Mouse (Mus musculus) frontal cortex, postnatal 36 days (tissue): ENCODE measurements around the gene Sfta2.
A peak's percentile ranks its signal among the peaks of the same experiment; 100 is the strongest.

Experiments
- DNase-seq, 2 experiments: peaks; one replicate each; pipeline ENCODE4 v3.0.0; 2022; ENCODE audit warnings: low spot score in 2 of 2

Sfta2 gene

DNA sequence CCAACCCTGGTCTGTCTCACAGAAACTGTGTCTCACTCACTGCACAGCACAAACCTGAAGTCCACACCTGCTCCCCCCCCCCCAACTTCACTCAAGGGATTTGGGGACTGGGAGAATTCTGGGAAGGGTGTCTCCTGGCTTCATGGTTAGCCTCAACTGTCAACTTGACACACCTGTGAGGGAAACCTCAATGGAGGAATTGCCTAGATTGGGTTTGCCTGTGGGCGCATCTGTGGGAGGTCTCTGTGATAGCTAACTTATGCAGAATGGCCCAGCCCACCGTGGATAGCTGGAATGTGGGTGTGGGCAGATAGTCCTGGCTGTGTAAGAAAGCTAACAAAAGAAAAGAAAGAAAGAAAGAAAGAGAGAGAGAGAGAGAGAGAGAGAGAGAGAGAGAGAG is at the start of gene Sfta2:
Gene Sfta2, plus strand, starts transcription at position 301 of the 400 bp plus-strand sequence.
- DNase-seq, result no peak

DNA sequence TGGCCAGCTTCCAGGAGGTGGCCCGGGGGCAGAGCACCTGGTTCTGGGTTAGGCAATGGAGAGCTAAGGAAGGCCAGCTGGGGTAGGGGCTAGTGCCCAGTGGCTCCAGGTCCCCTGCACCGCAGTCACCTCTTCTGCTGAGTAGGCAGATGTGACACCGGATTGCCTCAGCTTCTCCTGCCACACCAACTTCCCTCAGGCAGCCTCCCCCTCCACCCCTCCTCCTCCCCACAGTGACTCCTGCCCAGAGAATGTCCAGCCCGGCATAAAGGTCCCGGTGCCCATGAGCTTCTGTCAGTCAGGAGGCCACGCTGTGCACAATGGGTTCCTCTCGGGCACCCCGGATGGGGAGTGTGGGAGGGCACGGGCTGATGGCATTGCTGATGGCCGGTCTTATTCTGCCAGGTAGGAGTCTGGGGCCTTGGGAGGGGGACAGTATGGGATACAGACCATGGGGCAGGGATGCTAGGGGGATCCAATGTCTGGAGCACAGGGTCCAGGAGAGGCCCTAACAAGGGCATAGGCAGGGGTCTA is 49.4 kb upstream of the Sfta2 start, which contains the start of gene Cdsn:
Gene Cdsn, plus strand, starts transcription at position 248 of the 534 bp plus-strand sequence.
- no peak for DNase-seq

DNA sequence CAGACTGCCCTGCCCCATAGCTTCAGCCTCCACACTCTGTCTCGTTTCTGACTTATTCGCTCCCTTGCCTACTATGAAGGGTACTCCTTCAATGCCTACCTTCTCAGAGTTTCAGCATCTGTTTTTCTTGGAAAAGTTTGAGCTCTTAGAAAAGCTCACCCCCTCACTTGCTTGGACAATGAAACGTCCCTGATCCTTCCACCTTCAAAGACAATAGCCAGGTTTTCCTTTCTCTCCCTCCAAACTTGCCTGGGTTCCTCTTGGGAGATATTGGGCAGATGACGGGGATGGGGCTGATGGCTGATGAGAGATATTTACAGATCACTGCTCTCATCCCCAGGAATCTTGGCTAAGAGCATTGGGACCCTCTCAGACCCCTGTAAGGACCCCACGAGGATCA is 47.0 kb upstream of the Sfta2 start:
- DNase-seq, result no peak

DNA sequence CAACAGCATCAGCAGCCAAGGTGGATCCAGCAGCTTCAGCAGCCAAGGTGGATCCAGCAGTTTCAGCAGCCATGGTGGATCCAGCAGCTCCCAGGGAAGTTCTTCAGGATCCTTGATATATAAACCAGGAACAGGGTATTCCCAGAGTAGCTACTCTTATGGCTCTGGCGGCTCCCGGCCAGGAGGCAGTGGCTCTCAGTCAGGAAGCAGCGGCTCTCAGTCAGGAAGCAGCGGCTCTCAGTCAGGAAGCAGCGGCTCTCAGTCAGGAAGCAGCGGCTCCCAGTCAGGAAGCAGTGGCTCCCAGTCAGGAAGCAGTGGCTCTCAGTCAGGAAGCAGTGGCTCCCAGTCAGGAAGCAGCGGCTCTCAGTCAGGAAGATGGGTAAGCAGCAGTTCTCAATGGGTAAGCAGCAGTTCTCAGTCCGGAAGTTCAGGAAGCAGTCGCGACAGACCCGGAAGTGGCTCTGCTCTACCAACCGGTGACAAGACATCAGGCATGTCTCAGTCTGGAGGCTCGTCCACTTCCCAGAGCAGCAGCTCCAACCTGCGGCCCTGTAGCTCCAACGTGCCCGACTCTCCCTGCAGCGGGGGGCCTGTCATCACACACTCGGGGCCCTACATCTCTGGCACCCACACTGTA is 46.5 kb upstream of the Sfta2 start:
- no peak for DNase-seq

DNA sequence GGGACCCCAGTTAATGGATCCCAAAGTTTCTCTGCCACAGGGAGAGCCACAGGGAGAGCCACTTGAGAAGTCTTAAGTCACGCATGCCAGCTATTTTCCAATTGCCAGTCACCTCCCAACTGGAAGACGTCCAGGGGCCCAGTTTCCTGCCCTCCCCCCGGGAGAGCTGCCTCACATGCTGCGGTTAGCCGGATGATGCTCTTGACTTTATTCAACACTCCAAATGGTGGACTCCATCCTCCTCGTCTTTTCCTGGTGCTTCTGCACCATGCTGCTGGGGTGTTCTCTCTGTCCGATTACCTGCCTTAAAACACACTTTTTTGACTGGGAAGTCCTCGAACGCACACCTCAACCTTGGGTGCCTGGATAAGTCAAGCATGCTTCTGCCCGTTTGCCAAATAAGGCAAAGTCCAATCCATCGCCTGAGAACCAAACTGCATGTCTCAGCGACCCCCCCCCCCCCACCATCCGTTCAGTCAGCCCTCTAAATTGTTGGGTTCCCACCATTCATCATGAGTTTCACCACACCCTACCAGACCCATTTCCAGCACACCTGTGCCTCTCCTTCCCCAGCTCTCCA is 45.1 kb upstream of the Sfta2 start:
- no peak for DNase-seq

DNA sequence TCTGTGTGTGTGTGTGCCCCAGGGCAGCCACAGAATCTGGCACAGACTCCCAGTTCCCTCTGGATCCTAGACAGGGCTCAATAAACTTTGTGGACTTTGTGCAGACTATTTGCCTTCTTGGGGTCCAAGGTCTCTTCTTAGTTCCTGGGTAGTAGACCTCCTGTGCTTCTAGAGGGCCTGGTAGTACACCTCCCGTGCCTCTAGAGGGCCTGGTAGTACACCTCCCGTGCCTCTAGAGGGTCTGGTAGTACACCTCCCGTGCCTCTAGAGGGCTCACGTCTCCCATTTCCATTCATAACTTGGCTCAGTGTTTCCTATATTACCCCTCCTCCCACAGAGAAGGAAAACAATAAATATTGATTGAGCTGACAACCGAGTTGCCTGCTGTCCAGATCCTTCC is 44.5 kb upstream of the Sfta2 start:
- DNase-seq, result peak in 1 of 2 experiments; percentile 40

DNA sequence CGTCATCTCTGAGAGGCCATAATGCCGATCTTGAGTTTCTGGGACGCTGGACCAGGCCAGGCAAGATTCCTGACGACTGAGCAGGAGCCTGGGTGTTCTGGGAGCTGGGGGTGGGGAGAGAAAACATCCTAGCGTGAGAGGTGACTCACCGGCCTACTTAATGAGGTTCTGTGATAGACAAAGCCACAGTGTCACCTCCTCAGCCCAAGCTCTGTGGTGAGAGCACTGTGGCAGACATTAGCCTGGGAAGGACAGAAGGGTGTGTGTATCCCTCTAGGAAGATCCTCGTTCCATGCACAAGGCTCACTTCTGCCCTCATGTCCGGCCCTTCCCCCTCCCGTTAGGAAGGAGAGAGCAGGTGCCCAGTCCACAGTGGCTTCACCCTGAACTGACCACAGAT is 44.0 kb upstream of the Sfta2 start:
- DNase-seq, result no peak

DNA sequence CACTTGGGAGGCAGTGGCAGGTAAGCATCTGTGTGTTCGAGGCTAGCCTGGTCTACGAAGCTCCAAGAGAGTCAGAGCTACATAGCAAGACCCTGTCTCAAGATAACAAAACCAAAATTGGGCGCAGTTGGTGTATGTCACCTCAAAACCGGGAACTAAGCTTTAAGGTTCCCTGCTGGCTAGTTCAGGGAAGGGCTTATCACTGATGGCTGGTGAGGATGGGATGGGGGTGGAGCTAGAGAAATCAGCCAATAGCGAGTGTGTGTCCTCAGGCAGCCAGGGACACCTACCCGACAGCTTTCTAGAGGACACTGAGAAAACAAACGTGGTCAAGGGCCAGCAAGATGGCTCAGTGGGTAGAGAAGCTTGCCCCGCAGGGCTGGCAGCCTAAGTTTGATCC is 43.1 kb upstream of the Sfta2 start:
- no peak for DNase-seq

DNA sequence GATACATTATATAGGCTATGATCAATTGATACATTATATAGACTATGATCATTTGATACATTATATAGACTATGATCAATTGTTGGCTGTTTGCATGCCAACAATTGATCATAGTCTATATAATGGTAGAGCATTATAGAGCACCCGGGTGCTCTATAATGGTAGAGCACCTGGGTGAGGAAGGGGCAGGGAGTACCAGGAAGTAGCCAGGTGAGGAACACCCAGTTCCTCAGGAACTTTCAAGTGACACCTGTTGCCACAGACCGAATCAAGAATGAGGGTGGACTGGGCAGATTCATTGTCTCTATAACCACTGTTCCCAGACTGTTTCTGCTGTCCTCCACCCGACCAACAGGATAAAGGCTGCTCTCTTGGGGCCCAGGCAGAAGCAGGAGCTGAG is 34.2 kb upstream of the Sfta2 start, which contains the start of gene 2300002M23Rik:
Gene 2300002M23Rik, plus strand, starts transcription at position 301 of the 400 bp plus-strand sequence.
- DNase-seq, result no peak

DNA sequence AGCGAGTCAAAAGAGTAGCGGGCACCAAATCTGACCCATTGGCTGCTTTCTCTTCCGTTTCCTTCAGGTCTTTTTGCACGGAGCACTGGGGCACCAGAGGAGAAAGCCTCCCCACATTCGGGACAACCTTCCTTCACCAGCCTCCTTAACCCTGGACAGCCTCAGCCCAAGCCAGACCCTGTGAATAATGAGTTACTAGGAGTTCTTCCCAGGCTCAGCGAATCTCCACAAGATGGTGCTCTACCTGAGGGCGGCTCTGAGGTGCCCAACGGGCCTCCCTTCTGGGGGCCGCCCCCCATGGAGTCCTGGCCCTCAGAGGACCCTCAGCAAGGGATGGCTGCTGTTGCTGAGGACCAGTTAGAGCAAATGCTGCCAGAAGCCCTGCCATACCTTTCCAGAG is 33.6 kb upstream of the Sfta2 start:
- no peak for DNase-seq

DNA sequence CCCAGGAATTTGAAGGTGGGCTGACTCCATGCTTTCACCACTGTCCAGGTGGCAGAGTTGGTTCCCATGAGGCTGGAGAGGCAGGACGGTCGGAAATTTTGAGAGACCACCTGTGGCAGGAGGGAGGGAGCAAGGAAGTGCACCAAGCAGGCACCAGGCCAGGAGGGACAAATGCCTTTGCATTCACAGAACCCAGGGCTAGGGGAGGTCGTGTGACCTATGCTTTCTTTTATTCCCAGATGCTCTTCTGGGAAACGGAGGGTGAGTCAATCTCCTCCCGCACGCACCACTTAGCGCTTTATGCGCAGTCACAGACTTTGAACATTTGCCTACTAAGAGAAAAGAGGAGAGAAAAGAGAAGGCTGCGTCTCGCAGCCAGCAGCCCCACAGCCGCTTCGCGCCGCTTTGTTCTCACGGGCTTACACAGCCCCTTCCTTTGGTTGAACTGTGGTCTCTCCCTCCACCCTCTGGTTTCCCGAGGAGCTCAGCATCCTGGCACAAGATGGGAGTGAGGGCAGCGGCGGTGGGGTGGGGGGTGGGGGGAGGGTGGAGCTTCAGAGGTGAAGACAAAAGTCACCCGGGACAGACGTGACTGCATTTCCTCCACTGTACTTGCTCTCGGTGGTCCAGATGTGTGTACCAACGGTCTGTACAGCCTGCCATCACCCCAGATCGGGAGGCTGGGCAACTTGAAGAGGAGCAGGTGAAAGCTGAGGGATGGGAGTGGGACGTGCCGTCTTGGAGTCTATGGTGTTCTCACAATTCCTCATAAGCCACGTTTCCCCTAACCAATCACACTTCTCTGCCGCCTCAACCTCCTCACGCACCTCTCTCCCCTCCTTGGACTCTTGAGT is 32.0 kb upstream of the Sfta2 start:
- DNase-seq, result no peak

DNA sequence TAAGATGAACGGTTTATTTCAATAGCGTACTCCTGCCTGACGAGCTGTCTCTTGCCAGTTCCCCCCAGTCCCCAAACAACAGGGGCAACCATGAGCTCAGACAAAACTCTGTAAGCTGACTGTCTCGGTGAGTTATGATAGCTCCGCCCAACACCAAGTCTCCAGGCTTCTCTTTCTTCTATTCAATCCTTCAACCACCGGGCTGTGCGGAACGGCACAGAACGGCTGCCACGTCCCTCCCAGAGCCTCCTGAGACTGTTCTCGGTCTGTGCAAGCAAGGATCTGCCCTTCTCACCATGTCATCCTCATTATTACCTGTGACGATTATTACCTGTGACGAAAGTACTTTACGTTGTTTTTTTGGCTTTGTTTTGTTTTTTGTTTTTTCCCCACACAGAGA is 30.5 kb upstream of the Sfta2 start:
- DNase-seq, result no peak

DNA sequence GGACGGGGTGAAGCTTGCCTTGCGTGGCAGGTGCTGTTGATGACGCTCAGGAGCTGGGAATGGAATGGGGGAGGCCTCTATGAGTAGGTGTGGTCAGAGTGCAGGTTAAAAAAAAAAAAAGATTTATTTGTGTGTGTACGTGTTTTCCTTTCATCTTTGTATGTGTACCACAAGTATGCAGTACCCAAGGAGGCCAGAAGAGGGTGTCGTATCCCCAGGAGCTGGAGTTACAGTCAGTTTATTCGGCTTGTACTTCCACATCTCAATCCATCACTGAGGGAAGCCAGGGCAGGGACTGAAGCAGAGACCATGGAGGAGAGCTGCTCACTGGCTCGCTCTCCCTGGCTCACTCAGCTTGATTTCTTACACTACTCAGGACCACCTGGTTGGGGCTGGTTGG is 29.9 kb upstream of the Sfta2 start:
- no peak for DNase-seq

DNA sequence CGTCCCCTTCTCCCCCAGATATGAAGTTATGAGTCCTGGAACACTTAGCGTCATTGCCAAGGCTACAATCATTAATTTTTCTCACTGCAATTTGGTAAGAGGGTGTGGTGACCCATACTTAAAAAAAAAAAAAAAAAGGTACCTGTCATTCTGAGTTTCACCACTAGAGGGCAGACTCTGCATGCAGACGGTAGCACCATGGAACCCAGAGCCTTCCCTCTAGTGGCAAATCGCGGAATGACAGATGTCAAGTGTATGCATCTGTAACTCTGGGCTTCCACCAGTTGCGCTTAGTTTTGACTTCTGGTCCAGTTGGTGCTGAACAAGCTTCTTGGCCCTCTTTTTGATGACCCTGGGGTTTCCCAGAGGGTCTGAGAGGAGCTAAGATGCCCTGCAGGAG is 23.1 kb upstream of the Sfta2 start:
- peak; percentile 61 to 64 for DNase-seq

DNA sequence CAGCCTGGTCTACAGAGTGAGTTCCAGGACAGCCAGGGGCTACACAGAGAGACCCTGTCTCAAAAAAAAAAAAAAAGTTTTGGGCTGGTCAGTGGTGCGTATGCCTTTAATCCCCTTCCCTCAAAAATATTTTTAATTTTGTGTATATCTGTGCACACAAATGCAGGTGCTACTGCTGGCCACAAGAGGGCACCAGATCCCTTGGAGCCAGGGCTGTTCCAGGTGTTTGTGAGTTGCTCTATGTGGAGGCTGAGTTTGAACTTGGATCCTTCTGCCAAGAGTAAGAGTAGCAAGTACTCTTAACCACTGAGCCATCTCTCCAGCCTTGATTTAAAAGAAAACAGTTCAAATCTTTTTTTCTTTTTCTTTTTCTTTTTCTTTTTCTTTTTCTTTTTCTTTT is 18.4 kb upstream of the Sfta2 start:
- DNase-seq, result no peak

DNA sequence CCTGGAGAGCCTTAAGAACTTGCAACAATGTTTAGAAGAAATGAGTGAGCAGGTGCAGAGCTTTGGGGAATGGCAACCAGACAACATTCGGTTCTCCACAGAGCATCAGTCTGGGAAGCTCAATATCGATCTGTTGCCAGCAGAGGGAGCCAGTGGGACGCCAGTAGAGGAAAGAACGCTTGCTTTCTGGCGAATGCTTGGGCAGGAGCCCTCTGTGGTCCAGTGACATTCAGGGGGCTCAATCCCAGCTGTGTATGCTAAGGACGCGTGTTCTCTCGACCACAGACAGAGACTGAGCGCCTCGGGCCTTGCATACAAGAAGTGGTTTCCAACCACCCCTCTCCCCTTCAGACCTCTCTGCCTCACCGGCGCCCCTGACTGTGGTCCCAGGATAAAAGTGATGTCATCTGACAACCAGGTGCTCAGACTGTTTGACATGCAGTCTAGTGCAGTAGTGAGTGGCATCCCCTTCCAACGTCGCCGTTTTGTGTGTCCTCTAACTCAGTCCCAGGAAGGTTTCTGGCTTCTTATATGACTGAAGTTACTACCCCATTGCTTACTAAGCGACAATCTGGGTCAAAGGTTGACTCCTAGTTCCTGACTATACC is 16.9 kb upstream of the Sfta2 start:
- DNase-seq, result peak; percentile 83 to 89

DNA sequence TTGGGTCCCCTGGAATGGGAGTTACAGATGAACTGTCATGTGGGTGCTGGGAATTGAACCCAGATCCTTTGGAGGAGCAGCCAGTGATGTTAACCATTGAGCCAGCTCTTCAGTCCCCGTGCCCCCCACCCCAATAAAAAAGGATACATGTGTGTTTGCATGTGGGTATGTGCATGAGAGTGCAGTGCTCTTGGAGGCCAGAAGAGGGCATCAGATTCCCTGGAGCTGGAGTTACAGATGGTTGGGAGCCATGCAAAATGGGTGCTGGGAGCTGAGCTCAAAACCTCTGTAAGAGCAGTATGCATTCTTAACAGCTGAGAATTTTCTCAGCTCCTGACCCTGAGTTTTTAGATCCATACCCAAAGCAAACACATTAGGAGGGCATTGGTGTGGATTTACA is 14.1 kb upstream of the Sfta2 start:
- no peak for DNase-seq

DNA sequence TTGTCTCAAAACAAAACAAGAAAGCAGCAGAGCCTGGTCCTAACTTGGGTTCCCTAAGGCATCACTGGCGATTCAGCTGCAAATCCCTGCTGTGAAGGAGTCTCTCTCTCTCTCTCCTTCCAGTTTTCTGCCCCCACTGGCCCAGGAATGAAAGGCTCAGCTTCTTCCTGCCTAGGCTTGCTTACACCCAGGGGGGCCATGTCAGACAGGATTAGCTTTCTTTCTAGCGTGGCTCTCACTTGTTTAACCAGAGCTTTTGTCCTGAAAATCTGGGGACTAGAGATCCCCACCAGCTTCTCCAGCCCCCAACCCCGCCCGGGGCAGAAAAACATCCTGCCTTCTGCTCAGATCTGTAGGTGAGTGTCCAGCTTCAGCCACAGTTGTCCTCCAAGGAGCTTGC is 13.0 kb upstream of the Sfta2 start:
- DNase-seq, result no peak

DNA sequence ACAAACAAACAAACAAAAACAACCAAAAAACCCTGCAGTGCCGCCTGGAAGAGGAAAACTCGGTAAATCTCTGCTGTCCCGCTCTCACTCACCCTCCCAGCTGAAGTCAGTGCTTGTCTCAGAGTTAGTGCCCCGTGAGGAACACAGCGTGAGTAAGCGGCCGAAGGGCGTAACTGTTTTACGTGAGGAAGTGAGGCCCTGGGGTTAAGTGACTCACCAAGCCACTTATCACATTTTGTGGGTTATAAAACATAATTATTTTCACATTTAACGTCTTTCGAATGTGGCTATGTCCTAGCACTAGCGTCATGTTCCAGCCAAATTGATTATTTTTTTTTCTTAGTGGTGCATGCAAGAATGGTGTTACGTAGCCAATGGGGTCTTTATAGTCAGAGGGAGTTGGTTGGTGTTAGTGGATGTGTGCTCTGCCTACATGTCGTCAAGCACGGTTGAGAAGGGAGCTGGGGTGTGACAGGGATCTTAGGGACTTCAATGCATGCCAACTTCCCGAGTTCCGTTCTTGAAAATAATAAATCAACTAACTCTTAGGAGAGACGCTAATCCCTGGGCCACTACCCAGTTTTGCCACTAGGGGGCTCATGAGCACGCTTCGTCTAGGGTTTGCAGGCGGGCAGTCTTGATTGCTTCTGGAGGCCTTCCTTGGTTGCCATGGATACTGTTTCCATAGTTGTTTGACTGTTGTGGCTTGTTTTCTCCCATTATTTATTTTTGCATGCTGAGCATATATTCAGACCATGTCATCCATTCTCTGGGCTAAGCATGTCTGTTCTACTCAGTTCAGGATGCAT is 10.7 kb upstream of the Sfta2 start:
- DNase-seq, result peak; percentile 69 to 82

DNA sequence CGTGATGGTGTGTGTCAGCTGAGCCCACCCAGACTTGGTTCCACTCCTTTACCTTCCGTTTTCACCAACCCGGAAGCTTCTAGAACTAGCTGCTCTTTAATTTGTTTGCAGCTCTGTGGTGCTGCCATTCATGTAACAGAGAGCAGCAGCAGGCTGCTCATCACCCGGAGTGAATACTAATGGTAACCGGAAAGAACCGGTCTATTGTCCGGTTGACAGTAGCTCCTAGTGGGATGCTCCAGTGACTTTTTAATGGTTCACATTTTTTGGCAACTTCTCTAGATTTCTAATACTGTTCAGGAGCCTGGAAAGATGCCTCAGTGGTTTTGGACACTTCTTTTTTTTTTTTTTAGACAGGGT is 10.2 kb upstream of the Sfta2 start:
- no peak for DNase-seq

DNA sequence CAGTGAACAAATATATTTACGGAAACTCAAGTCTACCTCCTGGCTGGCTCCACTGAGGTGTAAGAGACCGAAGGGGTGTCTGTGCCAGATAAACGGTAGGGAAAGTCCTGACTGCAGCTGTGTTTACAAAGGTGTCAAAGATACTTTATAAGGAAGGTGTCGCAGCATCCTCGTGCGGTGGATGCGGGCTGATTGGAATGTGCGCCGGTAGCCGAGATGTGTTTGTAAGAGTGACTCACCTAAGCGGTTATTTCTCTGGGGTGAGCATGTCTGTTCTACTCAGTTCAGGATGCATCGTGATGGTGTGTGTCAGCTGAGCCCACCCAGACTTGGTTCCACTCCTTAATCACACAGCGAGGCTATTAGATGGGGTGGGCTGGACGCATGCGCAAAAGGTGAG is 9.6 kb upstream of the Sfta2 start:
- peak in 1 of 2 experiments; percentile 10 for DNase-seq
